Mouse (Mus musculus) macrophage (primary cell): ENCODE results near the gene Ap3s2. TPM values are rescaled to one million over a fixed set of nuclear protein-coding genes. Genes with fewer than 3 reads are reported as not detected.

Source experiments
- H3K27ac ChIP-seq: fragments of 350-480 bp; formaldehyde crosslinking; 2 replicates; pipeline ENCODE4 v1.9.0; 2021
- H3K36me3 ChIP-seq: fragments of 350-480 bp; formaldehyde crosslinking; 2 replicates; pipeline ENCODE4 v1.9.0; 2021; ENCODE audit errors: inconsistent target
- H3K4me3 ChIP-seq: fragments of 350-480 bp; formaldehyde crosslinking; 2 replicates; pipeline ENCODE4 v1.9.0; 2021; ENCODE audit errors: inconsistent target
- H3K79me2 ChIP-seq: fragments of 350-480 bp; formaldehyde crosslinking; 2 replicates; pipeline ENCODE4 v1.9.0; 2021; ENCODE audit errors: inconsistent target
- WGBS: methylation state at CpG from one replicate; pipeline ENCODE4 v1.1.7; 2026; ENCODE audit warnings: inconsistent platforms; ENCODE audit not compliant: missing documents; 5-methylcytosine and 5-hydroxymethylcytosine counted together
- polyA plus RNA-seq: library from polyadenylated mRNA; stranded (reverse); fragments of 250-400 nt; gene quantifications from 3 replicates; pipeline ENCODE4 v1.2.4, GENCODE M21; 2018; ENCODE audit warnings: inconsistent platforms

The Ap3s2 gene
- polyA plus RNA-seq, 1 experiment from 2014 or later, result 9.2 TPM

GRCm38 (mm10) chr7:79905193-79905592 lies 15.3 kb downstream of the Ap3s2 start:
- H3K79me2 ChIP-seq, result no peaks in the 10 kb centered on the region
- no peak overlapping the region for H3K4me3 ChIP-seq
- no peak overlapping the region for H3K27ac ChIP-seq
- 97% methylated on average over 4 of the region's 4 CpGs for WGBS
- peaks cover 20% of the 10 kb centered on the region for H3K36me3 ChIP-seq

GRCm38 (mm10) chr7:79903160-79903792 lies 17.2 kb downstream of the Ap3s2 start:
- WGBS, result 90% methylated on average over 8 of the region's 8 CpGs
- H3K4me3 ChIP-seq, result no peak overlapping the region
- H3K36me3 ChIP-seq, result peaks cover 4% of the 10 kb centered on the region; the same call in 1 of the 2 replicates
- H3K79me2 ChIP-seq, result no peaks in the 10 kb centered on the region
- no peak overlapping the region for H3K27ac ChIP-seq

DNA sequence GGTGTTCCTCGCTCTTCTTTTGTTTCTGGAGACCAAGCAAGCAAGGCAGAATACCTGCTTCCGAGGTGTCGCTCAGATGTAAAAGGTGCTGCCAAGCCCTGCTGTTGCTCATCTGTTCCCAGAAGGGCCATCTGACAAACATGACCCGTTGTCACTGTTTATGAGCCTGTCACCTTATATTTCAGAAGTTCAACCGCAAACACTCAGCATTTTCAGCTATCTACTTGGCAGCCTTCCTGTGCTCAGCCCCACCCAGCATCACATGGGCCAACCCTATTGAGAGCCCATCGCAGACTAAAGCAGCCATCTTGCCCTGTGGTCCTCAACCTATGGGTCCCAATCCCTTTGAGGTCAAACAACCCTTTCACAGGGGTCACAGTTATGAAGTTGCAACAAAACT lies 19.7 kb downstream of the Ap3s2 start:
- WGBS, result 91% methylated on average over 6 of the region's 6 CpGs
- no peaks in the 10 kb centered on the region for H3K36me3 ChIP-seq
- no peak overlapping the region for H3K4me3 ChIP-seq
- H3K79me2 ChIP-seq, result no peaks in the 10 kb centered on the region
- H3K27ac ChIP-seq, result no peak overlapping the region

DNA sequence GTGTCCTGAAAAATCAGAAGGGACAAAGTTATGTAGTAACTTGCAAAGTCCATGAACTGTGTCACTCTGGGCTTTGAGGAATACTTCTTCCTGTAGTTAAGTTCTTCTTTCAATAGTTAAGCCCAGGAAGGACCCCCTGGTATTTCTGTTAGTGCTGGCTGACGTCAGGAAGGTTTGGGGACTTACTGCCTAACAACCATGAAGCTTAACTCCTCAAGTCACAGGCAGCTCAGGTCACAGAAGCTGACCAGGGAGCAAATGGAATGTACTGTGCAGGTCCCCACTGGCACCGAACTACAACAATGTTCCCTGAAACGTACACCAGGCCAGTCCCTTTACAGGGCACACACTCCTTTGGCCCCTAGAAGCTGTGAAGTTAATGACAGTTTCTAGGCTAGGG lies 25.2 kb downstream of the Ap3s2 start:
- no peak overlapping the region for H3K4me3 ChIP-seq
- H3K36me3 ChIP-seq, result no peaks in the 10 kb centered on the region
- WGBS, result 84% methylated on average over 3 of the region's 3 CpGs
- no peak overlapping the region for H3K27ac ChIP-seq
- no peaks in the 10 kb centered on the region for H3K79me2 ChIP-seq

DNA sequence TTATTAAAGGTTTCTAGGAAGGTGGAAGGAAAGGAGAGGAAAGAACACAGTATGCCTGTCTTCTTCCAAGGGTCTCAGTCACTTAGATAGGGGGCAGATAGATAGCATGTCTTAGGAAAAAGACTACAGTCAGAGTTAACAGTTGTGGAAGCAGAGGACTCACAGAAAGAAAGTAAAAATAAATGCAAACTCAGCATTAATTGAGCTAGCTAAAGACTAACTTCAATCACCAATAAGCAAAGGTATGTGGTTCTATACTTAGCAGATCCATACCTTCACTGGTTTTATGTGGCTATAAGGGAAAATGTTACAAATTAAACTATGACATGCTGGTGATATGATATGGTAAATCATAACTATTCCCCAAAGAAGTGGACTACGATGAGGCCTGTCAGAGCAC lies 25.7 kb downstream of the Ap3s2 start:
- Histone ChIP-seq H3K27ac (no peak overlapping the region), H3K79me2 (no peaks in the 10 kb centered on the region), H3K4me3 (no peak overlapping the region), H3K36me3 (no peaks in the 10 kb centered on the region)
- 100% methylated on average over 1 of the region's 1 CpGs for WGBS

DNA sequence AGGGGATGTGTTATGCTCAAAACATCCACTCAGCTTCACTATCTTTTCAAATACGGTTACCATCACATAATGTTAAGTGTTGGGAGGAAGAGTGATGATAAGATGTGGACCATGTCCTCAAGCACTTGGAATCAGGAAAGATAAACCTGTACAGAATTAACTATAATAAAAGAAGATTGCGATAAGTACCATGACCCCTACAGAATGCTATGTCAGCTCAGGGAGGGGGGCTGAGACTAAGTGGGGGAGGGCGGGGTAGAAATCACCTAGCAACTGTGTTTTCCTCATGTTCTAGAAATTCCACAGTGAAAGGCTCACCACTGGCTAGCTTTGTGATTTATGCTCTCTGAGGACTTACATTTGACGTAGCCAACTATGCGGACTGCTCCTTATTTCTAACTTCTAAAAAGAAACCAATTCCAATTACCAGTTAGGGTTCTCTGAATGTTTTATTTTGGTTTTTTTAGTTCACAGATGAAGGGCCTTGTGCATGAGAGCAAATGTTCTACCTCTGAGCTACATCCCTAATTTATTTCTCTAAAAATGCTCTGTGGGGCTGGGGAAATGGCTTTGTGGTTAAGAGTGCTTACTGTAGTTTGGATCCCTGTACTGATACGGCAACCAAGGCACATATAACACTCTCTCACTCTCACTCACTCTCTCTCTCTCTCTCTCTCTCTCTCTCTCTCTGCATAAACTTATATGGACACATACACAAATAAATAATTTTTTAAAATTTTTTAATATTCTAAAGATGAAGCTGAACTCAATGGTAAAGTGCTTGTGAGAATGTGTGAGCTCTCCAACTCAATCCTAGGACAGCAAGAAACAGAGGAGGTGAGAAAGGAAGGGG lies 27.6 kb downstream of the Ap3s2 start:
- Histone ChIP-seq H3K4me3 (no peak overlapping the region), H3K27ac (no peak overlapping the region), H3K36me3 (no peaks in the 10 kb centered on the region), H3K79me2 (no peaks in the 10 kb centered on the region)
- 92% methylated on average over 6 of the region's 6 CpGs for WGBS

DNA sequence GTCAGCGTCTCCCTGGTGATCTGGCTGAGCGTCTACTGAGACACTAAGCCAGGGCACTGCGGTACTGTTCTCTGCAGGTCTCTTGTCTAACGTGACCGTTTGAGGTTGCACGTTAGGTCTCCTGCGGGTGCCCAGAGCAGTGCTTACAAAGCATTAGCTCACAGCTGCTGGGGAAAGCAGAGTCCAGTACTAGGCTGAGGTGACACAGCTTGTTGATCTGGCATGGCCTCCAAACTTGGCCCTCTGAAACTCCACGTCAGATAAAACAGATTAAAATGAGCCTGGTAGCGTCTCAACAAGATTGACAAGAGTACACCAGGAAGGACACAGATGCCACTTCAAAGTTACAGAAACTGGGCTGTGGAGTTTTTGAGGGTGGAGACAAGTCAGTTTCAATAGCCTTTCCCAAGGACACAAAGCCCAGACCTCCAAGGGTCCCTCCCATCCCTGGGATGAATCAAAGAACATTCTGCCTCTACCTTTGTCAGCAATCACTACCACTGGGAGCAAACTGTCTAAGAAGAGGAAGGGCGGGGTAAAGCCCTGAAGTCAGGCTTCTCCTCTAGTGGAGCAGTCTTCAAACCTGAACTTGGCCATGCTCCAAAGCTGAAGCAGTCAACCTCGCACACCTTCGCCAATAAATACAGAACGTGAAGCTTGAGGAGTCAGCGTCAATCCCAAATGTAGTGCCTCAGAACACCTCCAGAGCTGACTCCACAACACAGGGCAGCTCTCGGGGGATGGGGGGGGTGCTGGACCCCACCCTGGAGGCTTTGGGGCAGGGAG lies 29.8 kb downstream of the Ap3s2 start:
- WGBS, result 94% methylated on average over 15 of the region's 15 CpGs

GRCm38 (mm10) chr7:79888603-79889002 lies 31.8 kb downstream of the Ap3s2 start:
- no peak overlapping the region for H3K27ac ChIP-seq
- 94% methylated on average over 9 of the region's 9 CpGs for WGBS
- no peaks in the 10 kb centered on the region for H3K36me3 ChIP-seq
- H3K79me2 ChIP-seq, result no peaks in the 10 kb centered on the region
- no peak overlapping the region for H3K4me3 ChIP-seq

More for the DNA sequence above, 29.8 kb downstream of the Ap3s2 start:
- Histone ChIP-seq H3K79me2 (no peaks in the 10 kb centered on the region), H3K27ac (no peak overlapping the region), H3K36me3 (no peaks in the 10 kb centered on the region), H3K4me3 (no peak overlapping the region)

DNA sequence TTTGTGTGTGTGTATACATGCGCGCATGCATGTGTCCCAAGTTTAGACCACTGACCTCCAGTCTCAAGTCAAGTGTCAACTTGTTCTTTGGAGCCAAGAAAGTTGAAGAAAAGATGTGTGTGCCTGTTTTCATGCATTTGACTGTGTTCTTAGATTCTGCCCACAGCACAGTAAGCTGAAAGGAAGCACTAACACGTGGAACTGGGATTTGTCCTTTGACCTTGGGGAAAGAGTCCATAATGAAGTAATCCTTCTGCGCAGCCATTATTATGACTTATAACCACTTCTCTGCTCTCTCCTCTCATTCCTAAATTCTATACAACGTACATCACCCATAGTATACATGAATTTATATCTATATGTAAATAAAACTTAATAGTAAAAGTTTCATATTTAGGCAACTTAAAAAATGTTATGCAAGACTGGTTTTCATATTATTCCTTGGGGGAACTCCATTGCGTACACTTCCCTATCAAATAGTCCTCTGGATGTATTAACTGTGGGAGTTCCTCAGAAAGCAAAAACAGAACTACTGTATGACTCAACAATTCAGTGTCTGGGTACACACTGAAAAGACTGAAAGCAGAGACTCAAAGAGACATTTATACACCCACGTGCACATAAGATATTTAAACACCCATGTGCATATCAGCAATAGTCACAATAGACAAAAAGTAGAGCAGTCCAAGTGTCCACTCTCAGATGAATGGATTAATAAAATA lies 36.7 kb downstream of the Ap3s2 start:
- H3K27ac ChIP-seq, result no peak overlapping the region
- H3K36me3 ChIP-seq, result peaks cover 8% of the 10 kb centered on the region; the same call in 1 of the 2 replicates
- no peaks in the 10 kb centered on the region for H3K79me2 ChIP-seq
- no peak overlapping the region for H3K4me3 ChIP-seq
- whole genome bisulfite sequencing, result 72% methylated on average over 7 of the region's 7 CpGs

GRCm38 (mm10) chr7:79881901-79882300 lies 38.5 kb downstream of the Ap3s2 start:
- Histone ChIP-seq H3K36me3 (peaks cover 8% of the 10 kb centered on the region; the same call in 1 of the 2 replicates), H3K27ac (no peak overlapping the region)
- WGBS, result 98% methylated on average over 6 of the region's 6 CpGs

GRCm38 (mm10) chr7:79880998-79881397 lies 39.5 kb downstream of the Ap3s2 start:
- H3K79me2 ChIP-seq, result no peaks in the 10 kb centered on the region
- no peak overlapping the region for H3K4me3 ChIP-seq
- peaks cover 8% of the 10 kb centered on the region; the same call in 1 of the 2 replicates for H3K36me3 ChIP-seq
- WGBS, result 79% methylated on average over 3 of the region's 3 CpGs
- H3K27ac ChIP-seq, result no peak overlapping the region

More at GRCm38 (mm10) chr7:79881901-79882300, 38.5 kb downstream of the Ap3s2 start:
- no peak overlapping the region for H3K4me3 ChIP-seq
- no peaks in the 10 kb centered on the region for H3K79me2 ChIP-seq

DNA sequence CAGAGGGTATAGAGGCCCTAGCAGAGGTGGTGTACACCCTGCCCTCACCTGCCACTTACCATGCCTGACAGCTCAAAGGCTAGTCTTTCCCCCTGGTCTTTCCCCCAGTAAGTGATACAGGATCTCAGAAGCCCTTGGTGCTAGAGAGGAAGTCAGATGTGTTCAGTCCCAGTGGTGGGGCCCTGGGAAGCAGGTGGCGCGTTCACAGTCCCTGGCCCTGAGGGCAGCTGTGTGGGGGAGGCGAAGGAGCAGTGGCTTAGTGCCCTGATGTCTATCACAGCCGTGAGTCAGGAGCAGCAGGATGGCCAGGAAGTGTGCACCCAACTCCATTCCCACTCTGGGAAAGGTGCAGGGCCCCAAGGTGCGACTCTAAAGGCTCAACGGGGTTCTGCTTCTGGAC lies 40.4 kb downstream of the Ap3s2 start:
- Histone ChIP-seq H3K79me2 (no peaks in the 10 kb centered on the region), H3K36me3 (peaks cover 8% of the 10 kb centered on the region; the same call in 1 of the 2 replicates)
- 91% methylated on average over 6 of the region's 6 CpGs for WGBS

DNA sequence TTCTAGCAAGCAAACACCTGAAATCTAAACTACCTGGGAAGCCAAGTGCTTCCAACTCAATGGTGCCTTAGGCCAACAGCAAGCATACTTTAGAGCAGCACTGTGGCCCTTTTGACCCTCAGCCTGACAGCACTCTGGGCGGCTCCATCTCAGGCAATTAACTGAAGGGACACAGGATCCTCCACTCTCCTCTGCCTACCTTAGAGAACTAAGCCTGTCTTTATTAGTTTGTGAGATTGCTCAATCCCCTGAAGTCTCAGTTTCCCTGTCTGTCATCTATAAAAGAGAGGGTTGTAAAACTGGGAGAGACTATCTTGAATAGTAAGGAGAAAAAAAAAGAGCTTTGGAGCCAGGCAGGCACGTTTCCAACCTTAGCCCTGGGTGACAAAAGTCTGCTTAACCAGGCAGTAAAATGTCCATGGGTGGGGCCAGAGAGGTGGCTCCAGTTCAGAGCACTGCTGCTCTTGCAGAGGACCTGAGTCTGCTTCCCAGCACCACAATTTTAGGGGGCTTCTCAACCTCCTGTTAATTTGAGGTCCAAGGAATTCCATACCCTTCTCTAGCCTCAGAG lies 41.9 kb downstream of the Ap3s2 start:
- Histone ChIP-seq H3K4me3 (no peak overlapping the region), H3K79me2 (no peaks in the 10 kb centered on the region), H3K36me3 (peaks cover 8% of the 10 kb centered on the region; the same call in 1 of the 2 replicates), H3K27ac (peak overlapping the region; percentile 13; the same call in 1 of the 2 replicates)
- WGBS, result 96% methylated on average over 2 of the region's 2 CpGs

More for the DNA sequence above, 40.4 kb downstream of the Ap3s2 start:
- Histone ChIP-seq H3K27ac (no peak overlapping the region), H3K4me3 (no peak overlapping the region)

DNA sequence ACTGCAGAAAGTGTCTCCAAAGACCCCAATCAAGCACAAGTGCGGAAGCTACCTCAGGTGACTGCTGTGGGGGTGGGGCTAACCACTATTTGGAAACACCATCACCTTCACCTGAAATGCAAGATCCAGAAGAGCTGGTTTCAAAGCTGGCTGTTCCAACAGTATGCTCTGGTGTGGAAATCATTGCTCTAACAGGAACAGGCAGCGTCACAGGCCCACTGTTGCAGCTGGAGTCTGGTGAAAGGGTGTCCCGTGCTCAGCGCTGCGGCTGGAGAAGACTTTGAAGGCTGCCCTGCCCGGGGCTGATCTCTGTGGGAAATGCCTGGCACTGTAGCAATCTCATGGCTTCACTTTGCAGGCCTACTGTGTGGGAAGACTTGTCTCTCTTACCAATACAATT lies 47.0 kb downstream of the Ap3s2 start:
- H3K4me3 ChIP-seq, result no peak overlapping the region
- 91% methylated on average over 6 of the region's 6 CpGs for WGBS
- no peak overlapping the region for H3K27ac ChIP-seq
- H3K79me2 ChIP-seq, result no peaks in the 10 kb centered on the region
- H3K36me3 ChIP-seq, result no peaks in the 10 kb centered on the region
